Mouse (Mus musculus) heart, postnatal 0 days (tissue): Measurements from ENCODE around the gene Espn.

Experiments
- CTCF ChIP-seq: IDR thresholded peaks from 2 replicates; pipeline ENCODE4 v1.5.1; 2016; ENCODE audit warnings: antibody characterized with exemption, control low read depth, low read depth
- EP300 ChIP-seq: IDR thresholded peaks from 2 replicates; pipeline ENCODE4 v1.6.1; 2016; ENCODE audit warnings: antibody characterized with exemption, low read depth

DNA sequence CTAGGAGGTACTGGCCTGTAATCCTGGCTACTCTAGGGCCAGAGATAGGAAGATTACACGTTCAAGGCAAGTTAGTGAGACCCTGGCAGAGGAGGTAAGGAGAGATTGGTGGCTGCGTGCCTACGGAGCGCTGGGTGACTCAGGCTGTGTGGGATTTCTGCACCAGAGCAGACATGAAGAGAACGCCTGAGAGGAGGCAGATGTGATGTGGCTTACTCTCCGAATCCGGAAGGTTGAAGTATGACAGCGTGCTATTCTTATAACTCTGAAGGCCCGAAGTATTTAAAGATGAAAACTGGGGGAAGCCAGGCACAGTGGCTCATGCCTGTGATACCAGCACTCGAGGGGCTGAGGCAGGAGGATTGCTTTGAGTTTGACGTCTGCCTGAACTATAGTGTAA lies 51.6 kb downstream of the Espn start:
- no peak for TF ChIP-seq EP300
- no peak for TF ChIP-seq CTCF
